Mouse (Mus musculus) retina, postnatal 1 day (tissue): ENCODE measurements around the gene Tssk3.
"Not testable (repeated sequence)": the region's sequence is repeated elsewhere in the genome, so short reads cannot be mapped to it uniquely, and the experiment has no call there.

ENCODE experiments used
- DNase-seq: peaks from one replicate; pipeline ENCODE4 v3.0.0-alpha.2; 2012

The Tssk3 gene

GRCm38 (mm10) chr4:129500607-129501566, 10.1 kb upstream of the Tssk3 start:
- peak; percentile 92 for DNase-seq

DNA sequence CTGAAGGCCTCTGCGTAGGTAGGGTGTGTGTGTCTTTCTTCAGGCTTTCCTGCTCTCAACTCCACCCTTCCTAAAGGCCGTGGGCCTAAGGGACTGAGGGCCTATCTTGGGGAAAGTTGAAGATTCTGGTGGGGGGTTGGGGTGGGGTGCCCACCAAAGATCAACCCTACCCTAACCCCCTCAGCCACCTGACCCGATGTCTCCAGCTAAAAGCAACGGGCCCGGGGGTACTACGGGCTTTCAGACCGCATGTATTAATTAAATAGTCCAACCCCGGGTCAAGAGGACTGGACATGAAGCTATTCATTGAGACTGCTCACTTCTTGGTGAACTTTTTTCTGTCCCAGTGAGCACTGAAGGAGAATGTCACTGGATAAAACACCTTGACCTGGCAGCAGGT, 9.2 kb upstream of the Tssk3 start:
- no peak for DNase-seq

DNA sequence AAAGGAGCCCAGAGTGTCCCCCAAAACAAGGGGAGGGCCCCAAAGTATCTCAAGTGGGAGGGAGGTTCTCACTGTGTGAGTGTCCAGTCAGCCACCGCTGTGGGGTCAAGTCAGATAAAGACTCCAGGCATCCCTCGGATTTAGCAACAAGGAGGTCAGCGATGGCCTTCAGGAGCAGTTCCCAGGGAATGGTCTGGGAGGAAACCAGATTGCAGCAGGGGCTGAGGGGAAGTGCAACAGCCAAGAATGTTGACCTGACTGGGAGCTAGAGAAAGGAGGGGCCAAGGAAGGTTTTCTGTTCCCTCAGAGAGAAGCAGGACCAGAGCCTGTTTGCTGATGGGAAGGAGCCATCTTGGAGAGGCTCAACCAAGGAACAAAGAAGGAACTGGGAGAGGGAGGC, 8.1 kb upstream of the Tssk3 start:
- no peak for DNase-seq

- DNase-seq: no peak
These were observed 5.8 kb upstream of the Tssk3 start for GRCm38 (mm10) chr4:129496631-129497030.

- DNase-seq: peak; percentile 62
These were observed 5.1 kb upstream of the Tssk3 start for GRCm38 (mm10) chr4:129495672-129496562.

DNA sequence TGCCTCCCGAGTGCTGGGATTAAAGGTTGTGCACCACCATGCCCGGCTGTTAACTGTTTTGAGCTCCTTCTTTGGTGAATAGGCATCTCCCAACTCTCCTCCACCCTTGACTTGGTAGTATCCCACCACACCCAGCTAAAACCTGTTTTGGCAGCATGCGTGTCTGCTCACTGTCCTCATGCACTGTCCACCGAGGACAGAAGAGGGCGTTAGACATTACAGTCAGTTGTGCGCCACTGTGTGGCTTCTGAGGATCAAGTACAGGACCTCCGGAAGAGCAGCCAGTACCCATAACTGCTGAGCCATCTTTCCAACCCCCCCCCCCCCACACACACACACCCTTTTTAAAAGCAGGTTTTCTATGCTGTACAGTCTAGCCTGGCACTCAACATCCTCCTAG, 3.9 kb upstream of the Tssk3 start:
- peak; percentile 14 for DNase-seq

DNA sequence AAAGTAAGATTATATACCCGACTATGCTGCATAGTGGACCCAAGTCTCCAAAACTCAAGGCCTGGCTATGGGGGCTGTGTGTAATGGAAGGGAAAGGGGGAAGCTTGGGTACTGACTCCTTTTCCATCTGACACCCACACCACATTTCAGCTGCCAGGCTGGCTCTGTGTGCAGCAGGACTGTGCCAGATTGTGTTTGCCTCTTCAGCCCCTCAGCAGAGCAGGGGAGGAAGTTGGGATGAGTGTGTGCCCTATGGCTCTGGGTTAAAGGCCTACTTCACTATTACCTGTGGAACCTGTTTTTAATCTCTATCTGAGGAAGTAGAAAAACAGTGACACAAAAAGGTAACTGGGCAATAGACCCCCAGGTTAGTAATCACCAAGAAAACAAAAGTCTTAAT, 9.7 kb downstream of the Tssk3 start:
- no peak for DNase-seq

DNA sequence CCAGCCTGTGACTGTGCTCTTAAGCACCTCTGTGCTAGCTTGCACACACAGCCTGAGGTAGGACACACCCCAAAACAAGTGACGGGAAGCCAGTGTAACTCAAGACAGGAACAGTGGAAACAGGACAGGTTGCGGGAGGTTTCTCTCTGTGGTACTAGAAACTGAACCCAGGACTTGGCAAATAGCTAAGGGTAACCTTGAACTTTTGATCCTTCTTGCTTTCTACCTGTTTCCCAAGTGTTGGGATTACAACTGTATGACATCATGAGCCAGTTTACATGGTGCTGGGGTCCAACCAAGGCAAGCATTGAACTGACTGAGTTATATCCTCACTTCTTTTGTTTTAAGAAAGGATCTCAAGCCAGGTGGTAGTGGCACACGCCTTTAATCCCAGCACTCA, 11.0 kb downstream of the Tssk3 start:
- DNase-seq: no peak

GRCm38 (mm10) chr4:129476047-129476446, 14.8 kb downstream of the Tssk3 start:
- DNase-seq: no peak

DNA sequence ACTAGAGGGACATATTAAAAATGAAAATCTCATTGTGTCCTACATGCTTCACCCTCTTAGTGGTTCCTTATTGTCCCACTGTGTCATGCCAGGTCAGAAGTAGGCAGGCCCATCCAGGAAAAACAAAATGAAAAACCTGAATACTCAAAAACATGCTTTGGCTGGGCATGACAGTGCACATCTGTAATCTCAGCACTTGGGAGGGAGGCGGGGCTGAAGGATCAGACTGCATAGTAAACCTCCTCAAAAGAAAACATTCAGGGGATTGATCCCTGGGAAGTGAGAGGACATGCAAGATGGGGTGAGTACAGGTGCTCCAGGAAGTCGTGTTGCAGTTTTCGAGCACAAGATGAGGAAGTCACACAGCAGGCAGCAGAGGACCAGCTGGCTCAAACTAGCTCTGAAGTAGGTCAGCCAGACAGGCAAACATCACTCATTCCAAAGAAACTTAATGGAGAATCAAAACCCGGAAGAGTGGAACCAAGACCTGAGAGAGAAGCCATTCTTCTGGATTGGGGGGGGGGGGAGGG, 26.5 kb downstream of the Tssk3 start:
- DNase-seq: no peak

GRCm38 (mm10) chr4:129463097-129464059, 27.4 kb downstream of the Tssk3 start:
- DNase-seq: no peak

DNA sequence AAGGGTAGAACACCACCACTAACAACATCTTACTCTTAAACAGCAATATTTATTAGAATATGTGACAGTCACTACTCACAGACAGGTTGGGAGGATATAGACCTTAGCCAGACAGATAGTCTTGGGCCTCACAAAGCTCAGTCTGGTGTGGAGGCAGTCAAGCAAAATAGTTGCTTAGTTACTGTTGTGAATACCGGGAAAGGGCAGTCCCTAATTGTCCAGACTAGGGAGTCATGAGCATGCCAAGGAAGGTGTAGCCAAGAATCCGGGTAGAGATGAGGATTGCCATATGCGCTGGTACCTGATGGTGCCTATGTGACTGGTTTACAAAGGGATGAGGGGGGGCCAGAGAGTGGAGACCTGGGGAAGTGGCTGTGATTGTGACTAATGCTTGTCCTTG, 28.7 kb downstream of the Tssk3 start:
- no peak for DNase-seq

DNA sequence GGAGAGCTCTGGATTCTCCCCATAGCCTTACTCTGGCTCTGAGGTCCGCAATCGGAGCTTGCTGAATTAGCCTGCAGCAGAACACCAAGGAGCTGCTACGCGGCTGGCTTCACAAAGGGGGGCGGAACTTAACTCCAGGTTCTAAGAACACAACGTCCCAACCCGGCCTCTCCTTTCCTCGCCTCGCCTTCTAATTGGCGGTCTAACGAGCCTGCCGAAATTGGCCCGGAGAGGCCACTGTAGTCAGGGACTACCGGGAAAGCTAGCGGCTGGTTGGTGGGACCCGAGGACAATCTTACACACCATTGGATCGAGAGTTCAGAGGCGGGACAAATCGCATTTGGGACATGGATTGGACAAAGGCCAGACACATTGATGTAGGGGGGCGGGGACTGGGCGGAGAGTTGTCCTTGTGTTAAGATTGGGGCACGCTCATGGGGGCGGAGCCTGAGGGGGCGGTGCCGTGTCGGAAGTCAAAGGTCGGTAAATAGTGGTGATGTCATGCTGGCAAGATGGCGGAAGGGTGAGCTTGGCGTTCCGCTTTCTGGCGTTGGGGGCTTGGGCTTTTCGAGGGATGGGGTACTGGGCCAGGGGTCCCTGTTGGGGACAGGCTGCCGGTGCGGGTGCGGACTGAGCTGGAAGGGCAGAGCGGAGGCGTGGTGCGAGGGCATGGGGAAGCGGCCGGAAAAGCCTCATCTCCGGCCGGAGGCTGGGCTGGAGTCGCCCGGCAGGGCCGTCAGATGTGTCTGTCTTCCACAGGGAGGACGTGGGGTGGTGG, 29.4 kb downstream of the Tssk3 start, which contains the start of gene Bsdc1:
Bsdc1 (plus strand) TSS at position 399 of the 778 bp plus-strand sequence.
- peak; percentile 100 for DNase-seq

DNA sequence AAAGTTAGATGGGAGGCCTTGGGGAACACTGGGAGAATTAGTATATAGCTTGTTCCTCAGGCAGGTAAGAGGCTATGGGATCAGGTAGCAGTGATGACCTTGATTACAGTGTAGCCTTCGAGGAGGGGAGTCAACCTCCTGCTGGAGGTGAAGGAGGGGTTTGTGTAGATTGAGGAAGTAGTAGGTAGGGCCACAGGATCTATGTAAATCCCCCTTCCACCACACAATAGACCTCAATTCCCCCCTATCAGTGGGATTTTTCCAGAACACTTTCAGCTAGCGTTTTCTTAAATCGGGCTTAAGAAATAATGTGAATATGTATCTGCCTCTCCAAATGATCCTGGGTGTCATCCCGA, 30.0 kb downstream of the Tssk3 start:
- no peak for DNase-seq

- DNase-seq: no peak
These were observed 31.1 kb downstream of the Tssk3 start for GRCm38 (mm10) chr4:129459726-129460125.

DNA sequence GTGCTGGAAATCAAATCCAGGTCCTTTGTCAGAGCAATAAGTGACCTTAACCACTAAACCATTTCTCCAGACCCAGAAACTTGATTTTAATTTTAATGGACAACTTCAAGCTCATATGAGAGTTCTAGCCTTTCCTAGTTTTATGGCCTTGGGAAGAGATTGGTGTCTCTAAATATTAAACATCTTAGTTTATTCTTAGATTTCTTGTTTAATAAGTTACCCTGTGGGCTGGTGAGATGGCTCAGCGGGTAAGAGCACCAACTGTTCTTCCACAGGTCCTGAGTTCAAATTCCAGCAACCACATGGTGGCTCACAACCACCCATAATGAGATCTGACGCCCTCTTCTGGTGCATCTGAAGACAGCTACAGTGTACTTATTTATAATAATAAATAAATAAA, 33.5 kb downstream of the Tssk3 start:
- DNase-seq: not testable (repeated sequence)

DNA sequence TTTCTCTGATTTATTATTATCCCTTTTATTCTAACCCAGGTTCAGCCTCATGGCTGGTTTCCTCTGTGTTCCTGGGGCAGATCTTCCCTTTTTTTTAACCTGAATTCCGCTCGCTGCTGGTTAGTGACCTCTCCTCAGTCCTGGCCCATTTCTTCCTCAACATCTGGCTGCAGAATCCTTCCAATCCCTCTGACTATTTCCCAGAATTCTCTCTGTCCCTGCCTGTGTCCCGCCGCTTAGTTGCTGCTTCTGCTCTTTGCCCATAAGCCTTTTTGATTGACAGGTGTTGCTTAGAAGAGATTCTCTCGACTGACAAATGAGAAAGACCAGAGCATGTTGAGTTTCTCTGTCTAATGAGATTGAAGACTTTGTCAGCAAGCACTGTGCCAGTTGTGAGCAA, 34.7 kb downstream of the Tssk3 start:
- peak; percentile 65 for DNase-seq

DNA sequence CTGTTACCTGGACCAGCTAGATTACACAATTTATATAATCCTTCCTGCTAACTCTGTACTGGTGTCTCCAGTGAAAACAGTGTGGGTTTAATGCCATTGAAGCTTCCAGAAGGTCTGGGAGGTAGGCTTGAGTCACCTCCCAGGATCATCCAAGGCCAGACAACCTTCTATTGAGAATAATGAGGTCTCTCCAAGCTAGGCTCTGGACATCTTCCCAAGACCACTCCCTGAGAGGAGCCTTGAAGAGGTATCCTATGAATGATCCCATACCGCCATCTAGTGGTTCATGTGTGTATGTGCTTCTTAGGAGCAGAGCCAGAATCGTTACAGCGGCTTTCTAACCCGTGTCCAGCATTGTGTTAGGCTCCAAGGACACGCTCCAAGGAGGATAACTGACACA, 35.6 kb downstream of the Tssk3 start:
- peak; percentile 93 for DNase-seq

- DNase-seq: no peak
These were observed 39.2 kb downstream of the Tssk3 start for GRCm38 (mm10) chr4:129451471-129452169.

DNA sequence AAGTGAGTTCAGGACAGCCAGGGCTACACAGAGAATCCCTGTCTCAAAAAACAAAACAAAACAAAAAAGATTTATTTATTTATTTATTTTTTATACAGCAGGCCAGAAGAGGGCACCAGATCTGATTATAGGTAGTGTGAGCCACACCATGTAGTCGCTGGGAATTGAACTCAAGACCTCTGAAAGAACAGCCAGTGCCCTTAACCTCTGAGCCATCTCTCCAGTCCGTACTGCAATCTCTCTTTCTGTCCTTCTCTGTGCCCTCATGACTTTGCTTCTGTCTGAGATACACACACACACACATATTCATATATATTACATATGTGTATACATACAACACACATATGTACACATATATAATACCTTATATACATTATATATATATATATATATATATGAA, 40.0 kb downstream of the Tssk3 start:
- peak; percentile 8 for DNase-seq

DNA sequence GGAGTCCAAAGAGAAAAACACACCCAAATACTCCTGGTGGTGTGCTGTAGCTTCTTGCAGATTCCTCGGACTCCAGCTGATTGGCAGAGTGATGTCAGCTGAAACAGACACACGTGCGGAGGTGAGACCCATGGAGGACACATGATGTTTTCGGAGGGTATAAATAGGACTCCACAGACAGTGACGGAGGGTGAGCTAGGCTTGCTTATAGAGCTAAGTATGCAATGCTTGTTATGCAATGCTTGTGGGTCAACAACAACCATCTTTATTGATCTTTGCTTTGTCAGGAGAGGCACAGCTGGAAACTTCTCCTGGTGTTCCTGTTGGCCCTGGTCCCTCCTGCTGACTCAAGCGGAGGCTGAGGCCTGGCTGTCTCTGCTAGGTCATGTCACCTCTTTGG, 42.1 kb downstream of the Tssk3 start:
- DNase-seq: no peak
